Comparison of ENCODE assay signal across 8 mouse cellular contexts in genomic region chr2:92810956-92811355, GRCm38 (mm10).
A peak's percentile ranks its signal among the peaks of the same experiment; 100 is the strongest.
DNase-seq lines count a peak whose midpoint lies in the region; ATAC-seq and TF ChIP-seq lines count a peak whose summit lies in the region.
"Not testable (repeated sequence)": the region's sequence is repeated elsewhere in the genome, so short reads cannot be mapped to it uniquely, and the experiment has no call there.

No protein-coding gene starts in this region.

- not testable (repeated sequence) for H3K36me3 ChIP-seq in forebrain, embryonic 11.5 days (ENCODE audit: control insufficient read depth, insufficient read depth, low read length)

- H3K4me1 ChIP-seq in cerebellum, adult 2 months (ENCODE audit: control insufficient read depth, insufficient read depth, low read length); forebrain, embryonic 11.5 days (replicated peaks; ENCODE audit: control insufficient read depth, insufficient read depth, low read length); lung, adult 2 months (ENCODE audit: control insufficient read depth, insufficient read depth, low read length): not testable (repeated sequence)

- H3K4me3 ChIP-seq in cerebellum, adult 2 months (replicated peaks; ENCODE audit: insufficient read depth, low read depth, low read length); forebrain, embryonic 11.5 days (ENCODE audit: low read depth, low read length); lung, adult 2 months (replicated peaks; ENCODE audit: extremely low read depth, low read depth, low read length): not testable (repeated sequence)

- H3K4me2 ChIP-seq in forebrain, embryonic 11.5 days (ENCODE audit: low read depth, low read length, severe bottlenecking) = not testable (repeated sequence)

- H3K27me3 ChIP-seq in cerebellum, adult 2 months (ENCODE audit: control insufficient read depth, insufficient read depth, low read length); forebrain, embryonic 11.5 days (ENCODE audit: control insufficient read depth, insufficient read depth, low read length): not testable (repeated sequence)

- not testable (repeated sequence) for H3K27ac ChIP-seq in cerebellum, adult 2 months (ENCODE audit: insufficient read depth, low read length); forebrain, embryonic 11.5 days (ENCODE audit: low read depth, low read length)

- 15% methylated on average over 6 of the region's 6 CpGs for WGBS in cerebellum, adult 2 months
- 16% methylated on average over 6 of the region's 6 CpGs for WGBS in forebrain, embryonic 11.5 days
- 9% methylated on average over 6 of the region's 6 CpGs for WGBS in lung, adult 2 months

- not testable (repeated sequence) for H3K9ac ChIP-seq in forebrain, embryonic 11.5 days (ENCODE audit: low read length)

- not testable (repeated sequence) for H3K9me3 ChIP-seq in forebrain, embryonic 11.5 days (ENCODE audit: control insufficient read depth, low read length)

- not testable (repeated sequence) for TF ChIP-seq POLR2A in cerebellum, adult 2 months (IDR thresholded peaks at IDR 0.05; ENCODE audit: borderline replicate concordance, insufficient read depth, low read length); lung, adult 2 months (IDR thresholded peaks at IDR 0.05; ENCODE audit: borderline replicate concordance, extremely low read depth, low read depth, low read length)

- TF ChIP-seq CTCF in cerebellum, adult 2 months (IDR thresholded peaks at IDR 0.05; ENCODE audit: borderline replicate concordance, insufficient read depth, low read depth, low read length) = peak; percentile 72
- peak; percentile 61 for TF ChIP-seq CTCF in lung, adult 2 months (IDR thresholded peaks at IDR 0.05; ENCODE audit: insufficient read depth, low read length)

- peak; percentile 78 for DNase-seq in NIH3T3 (ENCODE audit: low read depth)
- DNase-seq in cerebellum, adult 2 months = peak; percentile 26 to 54
- peak; percentile 72 for DNase-seq in forebrain, embryonic 11.5 days (ENCODE audit: low spot score)
- DNase-seq in heart, postnatal 4 days = peak; percentile 70
- peak; percentile 62 for DNase-seq in layer of hippocampus, adult 9-10 months (ENCODE audit: low spot score)
- peak; percentile 33 for DNase-seq in lung, adult 2 months
- peak; percentile 33 for DNase-seq in retina, postnatal 7 days (ENCODE audit: low read depth, low spot score)
- DNase-seq in yolk sac, embryonic 10.5 days (ENCODE audit: low spot score) = peak; percentile 36

- ATAC-seq in forebrain, embryonic 11.5 days (replicated peaks; ENCODE audit: low FRiP score) = not testable (repeated sequence)
